Mouse (Mus musculus) liver, postnatal 0 days (tissue): ENCODE results near the gene Plppr3. TPM values are rescaled to one million over a fixed set of nuclear protein-coding genes. Genes with fewer than 3 reads are reported as not detected.

Experiments used
- ATAC-seq: fragments of 200-750 bp; cut with Nextera tagmentation; 2 replicates; pipeline ENCODE4 v1.8.0; 2017; ENCODE audit warnings: mild to moderate bottlenecking, moderate library complexity
- DNase-seq: peaks from one replicate; pipeline ENCODE4 v3.0.0-alpha.2; 2016
- H3K27ac ChIP-seq: fragments of 300-500 bp; sonication (generic); 2 replicates; pipeline ENCODE4 v1.5.1; 2014; ENCODE audit warnings: antibody characterized with exemption, moderate library complexity, mild to moderate bottlenecking, low read depth
- H3K27me3 ChIP-seq: fragments of 300-500 bp; sonication (generic); 2 replicates; pipeline ENCODE4 v1.6.1; 2014; ENCODE audit warnings: low read length, control low read depth, mixed read lengths; ENCODE audit not compliant: insufficient read depth
- H3K36me3 ChIP-seq: fragments of 300-500 bp; sonication (generic); replicated peaks from 2 replicates; pipeline ENCODE4 v1.6.1; 2014; ENCODE audit warnings: mild to moderate bottlenecking, control low read depth, low read length, moderate library complexity, mixed read lengths; ENCODE audit not compliant: insufficient read depth
- H3K4me1 ChIP-seq: fragments of 300-500 bp; sonication (generic); 2 replicates; pipeline ENCODE4 v1.6.1; 2014; ENCODE audit warnings: antibody characterized with exemption, mild to moderate bottlenecking, control low read depth; ENCODE audit not compliant: insufficient read depth
- H3K4me2 ChIP-seq: fragments of 300-500 bp; sonication (generic); 2 replicates; pipeline ENCODE4 v1.6.1; 2014; ENCODE audit warnings: low read depth, mild to moderate bottlenecking, low read length, moderate library complexity, mixed read lengths
- H3K4me3 ChIP-seq: fragments of 300-500 bp; sonication (generic); 2 replicates; pipeline ENCODE4 v1.5.1; 2014; ENCODE audit warnings: low read depth, low read length
- H3K9ac ChIP-seq: fragments of 300-500 bp; sonication (generic); replicated peaks from 2 replicates; pipeline ENCODE4 v1.6.1; 2014; ENCODE audit warnings: mild to moderate bottlenecking, moderate library complexity
- H3K9me3 ChIP-seq: fragments of 300-500 bp; sonication (generic); 2 replicates; pipeline ENCODE4 v1.6.1; 2016; ENCODE audit warnings: mild to moderate bottlenecking, control low read depth, low read length, mixed read lengths
- CTCF ChIP-seq: sonication (generic); IDR thresholded peaks from 2 replicates; pipeline ENCODE4 v1.5.1; 2016; ENCODE audit warnings: antibody characterized with exemption, low read depth
- EP300 ChIP-seq: IDR thresholded peaks from 2 replicates; pipeline ENCODE4 v1.6.1; 2016; ENCODE audit warnings: antibody characterized with exemption, low read depth, mild to moderate bottlenecking
- WGBS: fragments of 180-500 bp; shearing (Covaris S2); extraction: QIAGEN DNeasy Blood & Tissue Kit; methylation state at CpG from one replicate; pipeline ENCODE4 v1.1.7; 2014; ENCODE audit not compliant: insufficient replicate concordance; 5-methylcytosine and 5-hydroxymethylcytosine counted together
- polyA plus RNA-seq: library from polyadenylated mRNA; unstranded; fragments of >200 nt; fragmentation: Nextera tagmentation; extraction: Ambion mirVana; gene quantifications from 2 replicates; pipeline ENCODE4 v1.2.1, GENCODE M21; 2015

Plppr3 gene
- polyA plus RNA-seq, 1 experiment from 2014 or later, result 4.9 TPM

- 1% methylated on average over 15 of the region's 15 CpGs for WGBS
- Histone ChIP-seq H3K4me3 (peak overlapping the region; percentile 57), H3K4me2 (peak overlapping the region; percentile 98), H3K9ac (peak overlapping the region; percentile 70), H3K9me3 (no peaks in the 10 kb centered on the region), H3K27ac (peak overlapping the region; percentile 99), H3K4me1 (peaks cover 48% of the 10 kb centered on the region), H3K36me3 (peaks cover 19% of the 10 kb centered on the region), H3K27me3 (no peaks in the 10 kb centered on the region)
- TF ChIP-seq CTCF (no peak), EP300 (no peak)
- DNase-seq (peak; percentile 89), ATAC-seq (peak; percentile 6; the same call in 1 of the 2 replicates)
These were observed 21.0 kb downstream of the Plppr3 start for GRCm38 (mm10) chr10:79853392-79853791.

GRCm38 (mm10) chr10:79852827-79853226 is 21.6 kb downstream of the Plppr3 start:
- TF ChIP-seq EP300, result no peak
- no peak for TF ChIP-seq CTCF
- Histone ChIP-seq H3K4me2 (peak overlapping the region; percentile 98), H3K36me3 (peaks cover 13% of the 10 kb centered on the region), H3K27ac (peak overlapping the region; percentile 99), H3K9ac (peak overlapping the region; percentile 70), H3K4me1 (peaks cover 42% of the 10 kb centered on the region), H3K9me3 (no peaks in the 10 kb centered on the region), H3K4me3 (peak overlapping the region; percentile 57), H3K27me3 (no peaks in the 10 kb centered on the region)
- WGBS, result 25% methylated on average over 8 of the region's 8 CpGs
- DNase-seq (peak; percentile 17), ATAC-seq (no peak)

GRCm38 (mm10) chr10:79852107-79852789 is 22.2 kb downstream of the Plppr3 start:
- WGBS, result 43% methylated on average over 9 of the region's 9 CpGs
- Histone ChIP-seq H3K36me3 (peaks cover 8% of the 10 kb centered on the region), H3K4me2 (peak overlapping the region; percentile 98), H3K4me1 (peaks cover 37% of the 10 kb centered on the region), H3K27ac (peak overlapping the region; percentile 99), H3K4me3 (no peak overlapping the region), H3K27me3 (no peaks in the 10 kb centered on the region), H3K9ac (peak overlapping the region; percentile 70), H3K9me3 (no peaks in the 10 kb centered on the region)
- TF ChIP-seq CTCF (no peak), EP300 (no peak)
- ATAC-seq, result no peak
- DNase-seq, result peak; percentile 32

GRCm38 (mm10) chr10:79851653-79852052 is 22.8 kb downstream of the Plppr3 start:
- Histone ChIP-seq H3K36me3 (peaks cover 3% of the 10 kb centered on the region), H3K27me3 (no peaks in the 10 kb centered on the region), H3K4me3 (no peak overlapping the region), H3K4me2 (peak overlapping the region; percentile 98; the same call in 1 of the 2 replicates), H3K9me3 (no peaks in the 10 kb centered on the region), H3K4me1 (peaks cover 31% of the 10 kb centered on the region), H3K27ac (peak overlapping the region; percentile 99), H3K9ac (peak overlapping the region; percentile 70; the same call in 1 of the 2 replicates)
- TF ChIP-seq EP300, result no peak
- no peak for TF ChIP-seq CTCF
- WGBS, result 61% methylated on average over 3 of the region's 3 CpGs
- DNase-seq, result no peak
- ATAC-seq, result no peak

GRCm38 (mm10) chr10:79849941-79850628 is 24.3 kb downstream of the Plppr3 start:
- Histone ChIP-seq H3K9ac (no peak overlapping the region), H3K4me3 (no peak overlapping the region), H3K4me2 (no peak overlapping the region; the same call in 1 of the 2 replicates), H3K27me3 (no peaks in the 10 kb centered on the region), H3K27ac (no peak overlapping the region), H3K4me1 (peaks cover 26% of the 10 kb centered on the region), H3K9me3 (no peaks in the 10 kb centered on the region), H3K36me3 (no peaks in the 10 kb centered on the region)
- no peak for ATAC-seq
- DNase-seq, result no peak
- 49% methylated on average over 8 of the region's 8 CpGs for WGBS
- TF ChIP-seq EP300, result no peak
- no peak for TF ChIP-seq CTCF

GRCm38 (mm10) chr10:79846553-79846952 is 27.9 kb downstream of the Plppr3 start:
- Histone ChIP-seq H3K9me3 (no peaks in the 10 kb centered on the region), H3K4me1 (peaks cover 2% of the 10 kb centered on the region), H3K27me3 (no peaks in the 10 kb centered on the region), H3K4me3 (no peak overlapping the region), H3K9ac (no peak overlapping the region), H3K27ac (no peak overlapping the region), H3K36me3 (no peaks in the 10 kb centered on the region), H3K4me2 (no peak overlapping the region)
- DNase-seq (no peak), ATAC-seq (no peak)
- WGBS, result 57% methylated on average over 5 of the region's 5 CpGs
- no peak for TF ChIP-seq CTCF
- no peak for TF ChIP-seq EP300
